Mouse (Mus musculus) brain, embryonic 14.5 days (tissue): ENCODE data around the gene Nkain4.

Experiments used
- CTCF ChIP-seq: fragments of 200-500 bp; IDR thresholded peaks from 2 replicates; pipeline ENCODE4 v1.5.1; 2012; ENCODE audit warnings: inconsistent platforms, mild to moderate bottlenecking, moderate library complexity, borderline replicate concordance; ENCODE audit not compliant: insufficient read depth, insufficient read length; ENCODE audit errors: extremely low read depth
- POLR2A ChIP-seq: fragments of 200-500 bp; IDR thresholded peaks from 2 replicates; pipeline ENCODE4 v1.6.1; 2012; ENCODE audit warnings: mild to moderate bottlenecking, inconsistent platforms, borderline replicate concordance; ENCODE audit not compliant: poor library complexity, insufficient read depth, insufficient read length, severe bottlenecking; ENCODE audit errors: extremely low read depth

DNA sequence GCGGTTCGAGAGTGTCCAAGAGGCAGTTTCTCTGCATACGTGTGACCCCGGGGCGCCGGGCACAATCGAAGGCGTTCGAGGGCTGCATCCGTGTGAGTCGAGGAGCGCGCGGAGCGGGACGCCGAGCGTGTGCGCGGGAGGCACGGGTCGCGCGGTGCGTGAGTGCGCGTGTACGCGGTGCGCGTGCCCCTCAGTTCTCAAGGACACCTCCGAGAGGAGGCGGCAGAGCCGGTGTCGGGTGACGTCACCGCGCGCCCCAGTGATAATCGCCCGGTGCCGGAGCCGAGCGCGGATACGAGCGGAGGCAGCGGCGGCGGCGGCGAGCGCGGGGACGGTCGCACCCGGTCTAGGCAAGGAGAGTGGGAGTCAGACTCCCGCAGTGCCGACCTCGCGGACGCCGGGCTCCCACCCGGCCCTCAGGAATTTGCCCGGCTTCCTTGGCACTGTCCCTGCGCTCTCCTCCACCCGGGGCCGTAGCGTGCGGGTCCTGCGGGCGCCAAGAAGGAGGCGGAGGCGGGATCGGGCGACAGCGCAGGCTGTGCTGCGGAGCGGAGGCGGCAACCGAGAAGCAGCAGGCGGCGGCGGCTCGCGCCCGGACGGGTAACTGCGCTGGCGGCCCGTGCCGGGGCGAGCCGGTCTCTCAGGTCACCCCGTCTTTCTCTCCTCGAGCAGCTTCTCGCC is 61.5 kb downstream of the Nkain4 start:
- TF ChIP-seq POLR2A (peak; percentile 92), CTCF (no peak)
